Mouse (Mus musculus) mesoderm, embryonic 11.5 days (tissue): ENCODE data around the gene Akt2.

Source experiments
- DNase-seq: peaks from one replicate; pipeline ENCODE4 v3.0.0-alpha.2; 2012; ENCODE audit warnings: low read depth, low spot score

The Akt2 gene

GRCm38 (mm10) chr7:27587741-27588140, 3.6 kb upstream of the Akt2 start:
- DNase-seq = no peak

GRCm38 (mm10) chr7:27590088-27590487, 1.3 kb upstream of the Akt2 start:
- DNase-seq = no peak

GRCm38 (mm10) chr7:27590566-27591213, 662 bp upstream of the Akt2 start:
- DNase-seq = no peak

GRCm38 (mm10) chr7:27592217-27592929, 1.0 kb downstream of the Akt2 start:
- no peak for DNase-seq

GRCm38 (mm10) chr7:27592934-27593645, 1.7 kb downstream of the Akt2 start:
- DNase-seq = no peak

GRCm38 (mm10) chr7:27596586-27597503, 5.5 kb downstream of the Akt2 start:
- DNase-seq = no peak

GRCm38 (mm10) chr7:27598053-27598452, 6.7 kb downstream of the Akt2 start:
- no peak for DNase-seq

- no peak for DNase-seq
Observed at GRCm38 (mm10) chr7:27601628-27602027, 10.3 kb downstream of the Akt2 start.

- DNase-seq = no peak
Observed at GRCm38 (mm10) chr7:27602161-27602560, 10.8 kb downstream of the Akt2 start.

- no peak for DNase-seq
Observed at GRCm38 (mm10) chr7:27602835-27603234, 11.5 kb downstream of the Akt2 start.

GRCm38 (mm10) chr7:27604661-27605348, 13.5 kb downstream of the Akt2 start:
- no peak for DNase-seq

- DNase-seq = no peak
Observed at GRCm38 (mm10) chr7:27605499-27606285, 14.3 kb downstream of the Akt2 start.

GRCm38 (mm10) chr7:27606481-27607254, 15.3 kb downstream of the Akt2 start:
- DNase-seq = no peak

GRCm38 (mm10) chr7:27607580-27607979, 16.2 kb downstream of the Akt2 start:
- no peak for DNase-seq

- DNase-seq = no peak
Observed at GRCm38 (mm10) chr7:27608130-27608529, 16.8 kb downstream of the Akt2 start.

- no peak for DNase-seq
Observed at GRCm38 (mm10) chr7:27609285-27609684, 17.9 kb downstream of the Akt2 start.

GRCm38 (mm10) chr7:27609688-27610087, 18.3 kb downstream of the Akt2 start:
- no peak for DNase-seq

GRCm38 (mm10) chr7:27610370-27610769, 19.0 kb downstream of the Akt2 start:
- DNase-seq = no peak

- no peak for DNase-seq
Observed at GRCm38 (mm10) chr7:27610871-27611270, 19.5 kb downstream of the Akt2 start.
